Mouse (Mus musculus) large intestine, adult 2 months (tissue): ENCODE measurements around the gene Hc. TPM values are rescaled to one million over a fixed set of nuclear protein-coding genes. Genes with fewer than 3 reads are reported as not detected.

ENCODE experiments used
- DNase-seq: peaks from one replicate; pipeline ENCODE4 v3.0.0-alpha.2; 2012; ENCODE audit warnings: low read depth, low spot score
- WGBS: fragments of 180-500 bp; shearing (Covaris S2); methylation state at CpG from one replicate; pipeline ENCODE4 v1.1.7; 2018; 5-methylcytosine and 5-hydroxymethylcytosine counted together
- polyA plus RNA-seq: library from polyadenylated mRNA; depleted of rRNA; stranded (reverse); fragments of >200 nt; gene quantifications from 2 replicates; pipeline ENCODE4 v1.2.3, GENCODE M21; 2012

The Hc gene
- polyA plus RNA-seq, 1 experiment: 0.01 TPM

DNA sequence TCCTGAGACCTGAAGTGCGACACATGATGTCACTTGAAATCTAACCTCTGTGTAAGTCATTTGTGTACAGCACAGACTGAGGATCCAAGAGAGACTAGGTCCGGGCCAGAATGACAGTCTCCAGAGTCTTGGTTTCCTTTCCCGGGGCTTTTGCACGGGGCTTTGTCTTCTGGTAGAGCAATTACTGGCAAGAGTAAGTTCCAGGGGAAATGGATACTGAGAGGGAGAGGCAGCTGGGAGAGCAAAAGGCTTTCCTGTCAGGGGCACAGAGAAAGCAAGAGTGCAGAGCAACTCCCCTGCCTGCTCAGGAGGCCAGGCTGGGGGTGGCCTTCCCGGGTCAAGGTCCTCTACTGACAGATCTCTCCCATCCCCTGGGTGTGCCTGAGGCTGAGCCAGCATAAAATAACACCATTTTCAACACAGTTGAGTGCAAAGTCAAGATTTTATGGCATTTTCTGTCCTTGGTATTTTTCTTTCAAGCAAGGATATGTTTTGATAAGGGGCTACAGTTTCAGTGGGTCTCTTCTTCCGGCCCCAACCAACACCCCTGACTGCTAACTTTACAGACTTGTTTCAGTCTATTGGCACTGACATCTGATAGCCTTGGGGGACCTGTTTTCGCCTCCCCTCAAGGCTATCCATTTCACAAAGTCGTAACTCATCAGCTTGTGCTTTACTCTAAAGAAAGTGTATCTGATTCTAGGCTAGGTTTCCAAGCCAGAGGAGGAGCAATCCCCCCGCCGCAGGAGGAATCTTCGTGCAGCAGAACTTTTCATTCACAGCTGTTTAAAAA, 78.1 kb downstream of the Hc start:
- 30% methylated on average over 11 of the region's 11 CpGs for WGBS
- DNase-seq: no peak

DNA sequence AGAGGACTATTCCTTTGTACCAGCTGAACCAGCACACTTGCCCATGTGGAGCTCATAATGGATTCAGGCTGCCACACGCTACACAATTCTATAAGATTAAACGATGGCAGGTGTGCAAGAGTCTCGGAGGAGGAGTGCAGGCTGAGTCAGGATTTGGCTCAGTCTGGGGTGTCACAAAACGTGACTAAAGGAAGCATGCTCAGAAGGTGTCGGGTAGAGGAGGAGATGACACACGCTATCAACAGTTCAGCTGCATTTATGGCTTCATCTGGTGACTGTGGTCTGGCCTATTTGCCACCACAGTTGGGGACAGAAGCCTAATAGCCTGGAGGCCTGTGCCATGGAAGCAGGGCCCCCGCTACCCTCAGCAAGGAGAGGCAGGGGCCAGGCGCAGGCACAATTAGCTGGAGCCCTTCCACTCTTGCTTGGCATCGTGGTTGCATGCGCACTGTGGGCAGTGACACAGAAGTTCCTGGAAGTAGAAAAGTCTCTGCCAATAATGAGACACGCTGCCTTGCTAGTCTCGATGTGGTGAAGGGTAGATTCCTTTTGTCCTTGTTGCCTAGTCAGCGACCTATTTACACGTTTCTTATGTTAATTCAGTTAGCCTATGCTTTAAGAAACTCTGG, 79.0 kb downstream of the Hc start:
- DNase-seq: no peak
- 59% methylated on average over 14 of the region's 14 CpGs for WGBS

- WGBS: 37% methylated on average over 3 of the region's 3 CpGs
These were observed 81.7 kb downstream of the Hc start for GRCm38 (mm10) chr2:34979459-34980011.

GRCm38 (mm10) chr2:34978226-34978625, 83.0 kb downstream of the Hc start:
- DNase-seq: no peak
- WGBS: 90% methylated on average over 2 of the region's 2 CpGs

More at GRCm38 (mm10) chr2:34979459-34980011, 81.7 kb downstream of the Hc start:
- DNase-seq: no peak

GRCm38 (mm10) chr2:34976945-34977658, 84.1 kb downstream of the Hc start:
- DNase-seq: no peak
- 83% methylated on average over 8 of the region's 8 CpGs for WGBS

- DNase-seq: no peak
- 86% methylated on average over 6 of the region's 6 CpGs for WGBS
These were observed 84.8 kb downstream of the Hc start for GRCm38 (mm10) chr2:34976447-34976846.

- DNase-seq: no peak
These were observed 88.2 kb downstream of the Hc start for GRCm38 (mm10) chr2:34973087-34973486.

GRCm38 (mm10) chr2:34971080-34971888, 90.0 kb downstream of the Hc start:
- DNase-seq: no peak
- WGBS: 67% methylated on average over 11 of the region's 11 CpGs

More at GRCm38 (mm10) chr2:34973087-34973486, 88.2 kb downstream of the Hc start:
- 83% methylated on average over 8 of the region's 8 CpGs for WGBS

DNA sequence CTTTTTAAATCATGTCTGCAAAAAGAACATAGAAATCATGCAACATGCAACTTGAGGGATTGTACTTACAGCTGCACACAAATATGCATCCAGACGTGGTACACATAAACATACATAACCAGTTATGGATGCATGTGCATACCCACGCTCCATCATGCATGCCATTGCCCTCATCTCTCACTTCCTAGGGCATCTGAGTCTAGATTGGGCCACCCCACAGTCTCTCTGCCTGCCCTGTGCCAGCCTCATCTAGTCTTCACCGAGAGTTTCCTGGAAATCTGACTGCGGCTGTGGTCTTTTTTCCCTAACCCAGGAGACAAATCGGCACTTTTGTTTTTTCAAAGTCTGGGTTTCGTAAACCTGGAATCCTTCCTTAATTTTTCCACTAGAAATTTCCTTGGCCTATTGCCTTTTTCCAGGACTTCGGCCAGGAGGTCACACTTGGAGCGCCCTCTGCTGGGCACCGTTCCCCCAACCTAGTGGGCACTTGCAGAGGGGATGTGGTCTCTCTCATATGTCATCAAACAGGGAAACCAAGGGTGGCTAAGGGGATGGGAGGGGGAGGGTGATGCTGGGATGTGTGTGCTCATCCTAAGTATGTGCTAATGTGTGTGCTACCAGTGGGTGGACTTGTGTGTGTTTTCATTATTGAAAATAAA, 91.0 kb downstream of the Hc start:
- DNase-seq: no peak
- 36% methylated on average over 9 of the region's 9 CpGs for WGBS

DNA sequence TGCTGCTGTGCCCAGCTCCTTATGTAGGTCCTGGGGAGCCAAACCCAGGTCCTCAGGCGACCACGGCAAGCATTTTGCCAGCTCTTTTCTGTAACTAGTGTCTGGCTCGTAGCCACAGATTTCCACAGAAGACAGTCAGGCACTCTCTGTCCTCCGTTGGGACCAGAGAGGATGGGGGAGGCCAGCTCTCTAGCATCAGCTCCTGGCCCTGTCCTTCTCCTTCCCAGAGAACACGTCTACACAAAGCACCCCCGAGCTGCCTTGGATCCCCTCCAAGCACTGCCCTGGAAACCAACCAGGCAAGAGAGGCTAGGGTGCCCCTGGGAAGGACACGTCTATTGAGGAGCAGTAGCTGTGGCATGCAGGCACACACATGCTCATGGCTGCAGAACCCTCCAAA, 92.1 kb downstream of the Hc start:
- no peak for DNase-seq

GRCm38 (mm10) chr2:34966243-34966934, 94.8 kb downstream of the Hc start:
- no peak for DNase-seq
- WGBS: 91% methylated on average over 8 of the region's 8 CpGs

More for the DNA sequence above, 92.1 kb downstream of the Hc start:
- WGBS: 77% methylated on average over 7 of the region's 7 CpGs

DNA sequence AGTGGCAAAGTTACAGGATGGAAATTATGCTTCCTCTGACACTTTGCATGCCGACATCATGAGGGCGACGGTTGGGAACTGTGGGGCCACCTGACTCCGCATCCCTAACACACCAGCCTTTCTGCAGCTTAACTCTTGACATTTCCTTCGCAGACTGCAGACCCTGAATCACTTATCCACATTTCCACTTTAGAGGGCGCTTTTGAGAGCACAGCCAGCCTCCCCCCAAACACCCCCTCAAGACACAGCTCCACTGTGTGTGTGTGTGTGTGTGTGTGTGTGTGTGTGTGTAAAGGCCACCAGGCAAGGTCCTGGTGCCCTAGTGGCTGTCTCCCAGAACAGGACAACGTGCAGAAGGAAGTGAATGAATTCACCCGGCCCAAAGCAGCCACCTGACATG, 95.4 kb downstream of the Hc start:
- 90% methylated on average over 8 of the region's 8 CpGs for WGBS
- no peak for DNase-seq

GRCm38 (mm10) chr2:34965293-34965692, 95.9 kb downstream of the Hc start:
- DNase-seq: peak; percentile 42
- 20% methylated on average over 9 of the region's 9 CpGs for WGBS

GRCm38 (mm10) chr2:34964651-34965050, 96.6 kb downstream of the Hc start:
- 64% methylated on average over 9 of the region's 9 CpGs for WGBS
- DNase-seq: no peak

DNA sequence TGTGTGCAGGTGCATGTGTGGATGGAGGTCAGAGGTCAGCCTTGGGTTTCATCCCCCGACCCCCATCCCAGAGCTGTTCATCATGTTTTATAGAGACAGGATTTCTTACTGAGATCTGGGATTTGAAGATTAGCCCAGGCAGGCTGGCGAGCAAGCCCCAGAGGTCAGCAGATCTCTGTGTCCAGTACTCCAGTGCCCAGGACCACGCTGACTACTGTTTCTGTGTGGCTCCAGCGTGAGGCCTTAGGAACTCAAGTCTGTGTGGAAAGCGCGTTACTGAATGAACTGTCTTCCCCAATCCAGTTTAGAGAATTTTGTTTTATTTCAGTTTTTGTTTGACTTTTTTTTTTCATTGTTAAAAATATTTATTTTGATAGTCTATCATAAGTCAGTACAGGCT, 97.0 kb downstream of the Hc start:
- WGBS: 84% methylated on average over 6 of the region's 6 CpGs
- DNase-seq: no peak

- WGBS: 60% methylated on average over 13 of the region's 13 CpGs
These were observed 97.8 kb downstream of the Hc start for GRCm38 (mm10) chr2:34963371-34963956.

GRCm38 (mm10) chr2:34962893-34963292, 98.3 kb downstream of the Hc start:
- 76% methylated on average over 9 of the region's 9 CpGs for WGBS
- DNase-seq: no peak

More at GRCm38 (mm10) chr2:34963371-34963956, 97.8 kb downstream of the Hc start:
- no peak for DNase-seq

- WGBS: 57% methylated on average over 2 of the region's 2 CpGs
These were observed 99.0 kb downstream of the Hc start for GRCm38 (mm10) chr2:34962211-34962610.

More at GRCm38 (mm10) chr2:34962211-34962610, 99.0 kb downstream of the Hc start:
- DNase-seq: no peak
